Comparison of ENCODE assay signal across 15 mouse cellular contexts in the genomic region with DNA sequence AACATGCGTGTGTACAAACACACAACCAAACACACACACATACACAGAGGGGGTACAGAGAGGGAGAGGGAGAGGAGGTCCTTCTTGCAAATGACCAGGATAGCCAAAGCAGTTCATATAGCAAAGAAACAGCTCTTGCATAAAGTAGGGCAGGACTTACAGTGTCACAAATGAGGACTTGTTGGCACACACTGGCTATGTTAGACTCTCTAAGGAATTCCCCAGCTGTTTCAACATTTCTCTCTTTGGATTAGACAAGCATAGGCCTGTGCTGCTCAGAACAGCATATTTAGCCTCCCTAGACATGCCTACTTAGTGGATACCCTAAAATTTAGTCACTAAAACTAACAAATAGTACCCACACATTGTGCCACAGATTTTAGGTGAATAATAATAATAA.
DNase-seq lines count a peak whose midpoint lies in the region; ATAC-seq lines count a peak whose summit lies in the region.
"Had no signal": no experiment of that assay in that cellular context is flagged by ENCODE, and none has a peak within 500 bp of the region (broad histone marks: within the 10 kb centered on the region; RNA-seq: fewer than 3 reads in every experiment).

No protein-coding gene starts in this region.

- no peak for DNase-seq in frontal cortex, postnatal 36 days (ENCODE audit: low spot score in 2 of 2)
- peak; percentile 2 for DNase-seq in lung, postnatal 10 days
- DNase-seq in lung, postnatal 36 days, result no peak
- peak; percentile 89 for DNase-seq in adipocyte (ENCODE audit: low spot score)
- DNase-seq in gonadal fat pad, adult 2 months (ENCODE audit: low read depth), result peak; percentile 83
- no peak for DNase-seq in gastrocnemius, postnatal 10 days
- DNase-seq: cerebellum, adult 8-10 months; gastrocnemius, postnatal 36 days; kidney, adult 18-20 months; kidney, postnatal 10 days; retina, postnatal 1 day; thymus, adult 2 months had no signal

- ATAC-seq in frontal cortex, adult (ENCODE audit: low TSS enrichment), result peak; percentile 77
- ATAC-seq: CD4-positive, CD25-positive, alpha-beta regulatory T cell, adult 4 months; midbrain, embryonic 16.5 days had no signal

Comparison
In these comparisons a context has a peak if more than half of its experiments do, and no peak if none do; other contexts are left out.
1. DNase-seq: peak in lung, postnatal 10 days (single experiment), adipocyte (single experiment) and gonadal fat pad, adult 2 months (single experiment); none in frontal cortex, postnatal 36 days (0 of 2), lung, postnatal 36 days (single experiment) and gastrocnemius, postnatal 10 days (single experiment).